Mouse (Mus musculus): ENCODE results near the gene Tert.

- no peak for TF ChIP-seq GATA1 (IDR thresholded peaks at IDR 0.05; ENCODE audit: low read length)
- TF ChIP-seq TAL1 (IDR thresholded peaks at IDR 0.05; ENCODE audit: low read length): no peak
Measured at GRCm38 (mm10) chr13:73688934-73689333, 62.2 kb downstream of the Tert start.

Measured in erythroblast, embryonic 14.5 days (primary cell).